Mouse (Mus musculus) T-helper 2 cell (primary cell): Measurements from ENCODE around the gene Tldc2.

Source experiments
- in situ Hi-C: fragments of 300-600 bp; cut with MboI, MseI; formaldehyde crosslinking; loops from one replicate; pipeline ENCODE4 v1.15.1; 2025; ENCODE audit warnings: high pct_unique_total_duplicates

Tldc2 gene

DNA sequence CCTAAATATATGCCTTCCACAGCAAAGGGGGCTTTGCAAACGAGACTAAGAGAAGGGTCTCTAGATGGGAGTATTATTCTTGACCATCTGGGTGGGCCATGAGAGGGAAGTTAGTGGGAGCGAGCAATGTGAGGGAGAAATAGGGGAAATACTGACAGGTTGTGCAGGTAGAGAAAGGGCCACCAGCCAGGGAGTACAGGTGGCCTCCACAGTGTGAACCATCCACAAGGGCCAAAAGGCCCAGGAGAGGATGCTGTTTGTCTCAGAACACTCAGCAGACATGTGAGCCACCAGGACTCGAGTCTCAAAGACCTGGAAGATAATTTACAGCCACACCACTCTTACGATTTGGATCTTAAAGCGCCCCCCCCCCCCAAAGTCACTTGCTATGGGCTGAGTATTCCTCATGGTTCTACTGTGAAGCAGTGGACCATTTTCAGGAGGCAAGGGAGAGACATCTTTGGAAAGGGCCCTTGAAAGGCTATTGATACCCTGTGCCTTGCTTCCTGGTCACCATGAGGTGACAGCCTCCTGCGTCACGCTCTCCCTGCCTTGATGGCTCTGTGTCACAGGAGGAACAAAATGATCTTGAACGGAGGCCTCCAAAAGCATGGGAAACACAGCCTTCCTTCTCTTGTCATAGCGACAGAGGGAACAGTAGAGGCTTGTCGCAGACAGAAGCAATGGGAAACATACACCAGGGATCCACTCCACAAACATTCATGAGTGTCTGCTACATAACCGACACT lies 26.1 kb upstream of the Tldc2 start:
- in situ Hi-C loops, result no loop called here

GRCm38 (mm10) chr2:157063241-157063700 lies 23.6 kb upstream of the Tldc2 start:
- in situ Hi-C loops, result no loop called here

DNA sequence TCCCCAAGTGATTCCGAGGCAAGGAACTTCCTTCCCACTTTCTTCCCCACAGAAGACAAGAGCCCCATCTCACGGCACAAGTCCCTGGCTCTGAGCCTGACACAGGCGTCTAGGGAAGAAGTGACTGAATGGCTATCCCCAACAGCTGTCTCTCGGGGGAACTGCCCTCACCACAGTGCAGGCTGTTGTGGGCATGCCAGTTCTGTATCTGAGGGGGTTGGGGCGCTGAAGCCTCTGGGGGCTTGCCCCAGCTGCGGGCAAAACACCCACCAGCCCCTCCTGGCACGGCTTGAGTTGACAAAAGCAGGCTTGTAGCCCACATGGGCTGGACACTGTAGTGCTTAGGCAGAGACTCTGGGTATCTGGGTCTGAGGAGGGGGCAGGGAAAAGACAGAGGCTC lies 22.7 kb upstream of the Tldc2 start:
- in situ Hi-C loops, result no loop called here

- in situ Hi-C loops, result no loop called here
Measured at GRCm38 (mm10) chr2:157064978-157065878, 21.6 kb upstream of the Tldc2 start.

DNA sequence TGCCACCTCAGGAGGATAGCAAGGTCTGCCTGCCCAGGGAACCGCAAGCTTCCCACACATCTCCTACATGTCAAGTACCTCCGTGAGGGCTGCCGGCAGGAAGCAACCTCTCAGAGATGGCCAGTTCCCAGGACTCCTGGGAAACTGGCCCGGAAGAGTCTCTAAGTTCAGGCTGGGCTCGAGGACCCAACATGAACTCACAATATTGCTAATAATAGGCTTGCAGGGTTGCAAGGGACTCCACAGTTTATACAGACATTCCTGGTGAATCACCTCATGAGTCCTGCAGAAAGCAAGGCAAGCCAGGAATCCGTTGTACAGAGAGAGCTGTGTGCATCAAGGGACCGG lies 21.0 kb upstream of the Tldc2 start:
- in situ Hi-C loops, result no loop called here

DNA sequence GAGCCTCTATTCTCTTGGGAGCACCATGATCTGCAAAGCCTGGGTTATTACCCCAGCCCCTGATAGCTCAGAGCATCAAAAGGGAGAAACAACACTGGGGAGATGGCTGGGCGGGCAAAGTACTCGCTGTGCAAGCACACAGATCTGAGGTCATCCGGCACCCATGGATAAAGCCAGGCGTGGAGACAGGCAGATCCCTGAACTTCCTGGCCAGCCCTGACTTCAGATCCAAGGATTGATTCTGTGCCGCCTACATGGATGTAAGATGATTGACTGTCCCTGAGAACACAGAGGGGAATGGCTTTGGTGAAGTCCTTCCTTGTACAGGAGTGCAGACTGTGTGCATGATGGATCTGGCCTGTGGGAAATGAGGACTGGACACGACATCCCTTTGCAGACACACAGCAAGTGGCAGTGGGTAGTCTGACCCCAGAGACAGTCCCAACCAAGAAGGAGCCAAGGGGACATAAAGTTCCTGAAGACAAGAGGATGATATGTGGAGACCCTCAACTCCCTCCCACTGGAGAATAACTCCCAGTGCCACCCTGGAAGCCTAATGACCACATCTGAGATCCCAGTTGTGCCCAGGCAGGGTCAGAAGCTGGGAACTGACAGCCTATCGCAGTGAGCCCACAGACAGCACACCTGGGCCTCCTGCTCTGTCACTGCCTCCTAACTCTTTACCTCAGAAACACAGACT lies 20.0 kb upstream of the Tldc2 start:
- in situ Hi-C loops, result no loop called here

GRCm38 (mm10) chr2:157068701-157069354 lies 18.0 kb upstream of the Tldc2 start:
- in situ Hi-C loops, result no loop called here

DNA sequence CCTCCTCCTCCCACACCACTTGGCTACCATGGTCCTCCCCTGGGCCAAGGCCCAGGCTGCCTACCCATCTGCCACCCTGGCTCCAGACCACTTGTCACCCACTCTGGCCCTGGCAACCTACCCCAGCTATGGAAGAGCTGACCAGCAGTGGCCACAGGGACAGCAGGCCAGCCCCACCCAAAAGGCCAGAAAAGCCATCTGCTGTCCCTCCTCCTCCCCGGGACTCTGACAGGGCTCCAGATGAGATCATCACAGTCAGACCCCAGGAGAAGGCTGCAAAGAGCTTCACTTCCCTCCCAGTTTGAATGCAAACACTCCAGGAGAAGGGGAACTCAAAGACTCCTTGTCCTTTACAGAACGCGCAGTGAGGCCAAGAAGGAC lies 17.5 kb upstream of the Tldc2 start:
- in situ Hi-C loops, result no loop called here

DNA sequence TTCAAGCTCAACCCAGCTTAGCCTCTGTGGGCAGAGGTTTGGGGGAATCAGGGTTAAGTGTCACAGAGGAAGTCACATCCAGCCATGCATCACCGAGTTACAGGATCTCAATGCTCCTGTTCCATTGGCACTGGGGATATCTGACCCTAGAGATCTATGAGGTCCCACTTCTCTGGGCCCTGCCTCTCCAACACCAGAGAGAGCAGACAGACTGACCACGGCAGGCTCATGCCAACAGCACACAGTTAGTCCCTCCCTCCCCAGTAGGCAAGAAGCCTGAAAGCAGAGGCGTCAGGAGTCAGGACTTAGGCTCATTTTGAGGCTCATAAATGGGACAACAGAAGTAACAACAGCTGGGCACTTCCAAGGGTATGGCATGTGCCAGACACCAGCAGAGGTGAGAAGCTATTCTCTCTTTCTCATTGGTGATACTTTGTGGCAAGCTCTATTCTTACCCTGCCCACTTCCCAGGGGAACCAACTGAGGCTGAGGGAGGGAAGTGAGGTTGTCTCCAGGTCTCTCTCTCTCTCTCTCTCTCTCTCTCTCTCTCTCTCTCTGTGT lies 17.0 kb upstream of the Tldc2 start:
- in situ Hi-C loops, result no loop called here

DNA sequence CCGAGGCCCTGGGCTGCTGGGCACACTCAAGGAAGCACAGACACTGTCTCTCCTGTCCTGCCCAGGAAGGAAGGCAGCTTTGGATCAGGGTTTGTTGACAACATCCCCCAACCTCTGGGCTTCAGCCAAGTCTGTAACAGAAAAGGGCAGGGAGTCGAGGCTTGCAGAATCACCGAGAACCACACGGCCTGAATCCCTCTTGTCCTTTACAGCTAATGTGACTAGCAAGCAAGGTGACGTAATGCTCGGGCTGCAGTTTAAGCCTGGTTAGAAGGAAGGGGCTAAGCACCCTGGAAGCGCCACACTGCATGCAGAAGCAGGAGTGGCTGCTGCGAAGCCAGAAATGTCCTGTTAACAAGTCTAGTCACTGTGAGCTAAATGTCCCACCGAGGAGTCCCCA lies 16.5 kb upstream of the Tldc2 start:
- in situ Hi-C loops, result no loop called here

GRCm38 (mm10) chr2:157071556-157071955 lies 15.3 kb upstream of the Tldc2 start:
- in situ Hi-C loops, result no loop called here

GRCm38 (mm10) chr2:157072316-157072990 lies 14.4 kb upstream of the Tldc2 start:
- in situ Hi-C loops, result no loop called here

- in situ Hi-C loops, result no loop called here
Measured at GRCm38 (mm10) chr2:157073378-157074052, 13.3 kb upstream of the Tldc2 start.

- in situ Hi-C loops, result no loop called here
Measured at GRCm38 (mm10) chr2:157074186-157074724, 12.6 kb upstream of the Tldc2 start.

DNA sequence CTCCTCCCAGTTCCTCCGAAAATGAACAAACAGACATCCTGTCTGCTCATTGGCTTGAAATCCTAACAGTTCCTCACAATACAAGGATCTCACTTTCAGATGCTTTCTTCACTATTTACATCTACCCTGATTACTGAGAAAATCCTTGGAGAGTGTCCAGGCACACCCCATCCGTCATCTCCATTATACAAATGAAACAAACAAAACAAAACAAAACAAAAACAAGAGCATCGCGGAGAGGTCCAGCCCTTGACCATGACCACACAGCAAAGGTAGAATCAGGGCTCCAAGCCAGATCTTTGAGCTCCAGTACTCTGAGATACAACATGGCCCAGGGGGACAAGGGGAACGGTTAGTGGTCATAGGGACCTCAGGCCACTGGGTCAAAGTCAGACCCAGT lies 12.1 kb upstream of the Tldc2 start:
- in situ Hi-C loops, result no loop called here

GRCm38 (mm10) chr2:157075226-157075625 lies 11.6 kb upstream of the Tldc2 start:
- in situ Hi-C loops, result no loop called here

- in situ Hi-C loops, result no loop called here
Measured at GRCm38 (mm10) chr2:157075685-157076084, 11.2 kb upstream of the Tldc2 start.

GRCm38 (mm10) chr2:157076585-157076984 lies 10.3 kb upstream of the Tldc2 start:
- in situ Hi-C loops, result no loop called here

- in situ Hi-C loops, result no loop called here
Measured at GRCm38 (mm10) chr2:157077160-157077559, 9.7 kb upstream of the Tldc2 start.

DNA sequence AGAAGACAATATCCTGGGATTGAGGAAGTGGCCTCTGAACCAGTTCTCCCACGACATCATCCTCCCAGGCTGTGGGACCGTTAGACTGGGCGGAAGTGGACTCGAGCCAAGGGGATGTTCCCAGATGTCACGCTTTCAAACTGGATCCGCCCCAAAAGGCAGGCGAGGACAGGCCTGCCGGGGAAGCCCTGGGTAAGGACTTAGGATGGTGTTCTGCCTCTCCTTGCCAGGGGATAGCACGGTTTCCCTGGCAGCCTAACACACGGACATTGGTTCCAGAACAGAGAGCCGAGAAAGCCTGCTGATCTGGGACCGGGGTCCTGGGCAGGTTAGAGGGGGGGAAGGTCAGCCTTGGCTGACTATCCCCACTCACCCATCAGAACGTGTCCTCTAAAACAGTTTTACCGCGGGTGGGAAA lies 9.2 kb upstream of the Tldc2 start:
- in situ Hi-C loops, result no loop called here
